In genomic region chr3:84715073-84715768, GRCm38 (mm10) we compare ENCODE assay signal across 9 mouse cellular contexts. TPM values are rescaled to one million over a fixed set of nuclear protein-coding genes. Genes with fewer than 3 reads are reported as not detected.
A peak's percentile ranks its signal among the peaks of the same experiment; 100 is the strongest.
DNase-seq lines count a peak whose midpoint lies in the region; ATAC-seq lines count a peak whose summit lies in the region.
"Had no signal": no experiment of that assay in that cellular context is flagged by ENCODE, and none has a peak within 500 bp of the region (broad histone marks: within the 10 kb centered on the region; RNA-seq: fewer than 3 reads in every experiment).

No protein-coding gene starts in this region.

- ATAC-seq in frontal cortex, adult (ENCODE audit: low TSS enrichment), result no peak

- intact Hi-C loops in heart, postnatal 36 days (cut with DNase I), result no loop called here

- peak; percentile 34 to 54 for DNase-seq in heart, adult 18-20 months
- no peak for DNase-seq in heart, postnatal 36 days
- DNase-seq in 3134 (ENCODE audit: extremely low read depth, insufficient read length, low spot score), result peak; percentile 21
- peak; percentile 22 for DNase-seq in Muller cell, postnatal 12 days (ENCODE audit: inconsistent ontology term)
- DNase-seq in lung, postnatal 36 days, result peak; percentile 42
- no peak for DNase-seq in adrenal gland, postnatal 4 days (ENCODE audit: low spot score in 2 of 2)
- no peak for DNase-seq in adrenal gland, postnatal 36 days
- DNase-seq: kidney, adult 18-20 months had no signal

RNA-seq across cellular contexts. Expression of gene Tmem154, which starts 49.2 kb away (rescaled TPM):
- 1 to 10 TPM; 1.7 to 1.9 TPM for total RNA-seq in heart, adult 18-20 months (2021)
- 1 to 10 TPM; 1.6 to 2.6 TPM for total RNA-seq in heart, postnatal 36 days (2021)
- total RNA-seq in adrenal gland, postnatal 4 days (2021), result 1 to 10 TPM; 4.1 to 5.0 TPM
- 1 to 10 TPM; 2.0 to 9.7 TPM for total RNA-seq in adrenal gland, postnatal 36 days (2021)

Comparison
In these comparisons a context has a peak if more than half of its experiments do, and no peak if none do; other contexts are left out.
1. DNase-seq: peak in heart, adult 18-20 months (2 of 2), 3134 (single experiment), Muller cell, postnatal 12 days (single experiment) and lung, postnatal 36 days (single experiment); none in heart, postnatal 36 days (0 of 2), adrenal gland, postnatal 4 days (0 of 2) and adrenal gland, postnatal 36 days (0 of 2).